Comparison of ENCODE assay signal across 7 mouse cellular contexts in the genomic region with DNA sequence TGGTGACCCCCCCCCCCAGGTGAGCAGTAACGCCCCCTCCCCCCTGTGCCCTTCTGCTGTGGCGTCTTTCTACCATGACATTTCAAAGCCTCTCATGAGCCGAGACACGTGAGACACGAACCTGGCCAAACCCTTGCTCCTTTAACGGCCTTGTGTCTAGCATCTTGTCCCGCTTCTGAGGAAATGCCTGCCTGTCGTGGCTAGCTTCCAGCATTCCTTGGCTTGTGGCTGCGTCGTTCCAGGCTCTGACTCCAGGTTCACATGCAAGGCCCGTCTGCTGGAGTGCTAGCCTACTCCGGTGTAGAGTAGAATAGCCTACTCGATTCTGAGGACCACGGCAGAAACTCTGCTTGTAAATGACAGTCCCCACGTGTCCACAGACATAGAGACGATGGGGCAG.
A peak's percentile ranks its signal among the peaks of the same experiment; 100 is the strongest.
DNase-seq lines count a peak whose midpoint lies in the region; ATAC-seq lines count a peak whose summit lies in the region.

No protein-coding gene starts in this region.

- H3K36me3 ChIP-seq in heart, embryonic 13.5 days: no peaks in the 10 kb centered on the region
- H3K36me3 ChIP-seq in limb, embryonic 15.5 days: no peaks in the 10 kb centered on the region

- H3K4me2 ChIP-seq in heart, embryonic 13.5 days: no peak overlapping the region
- H3K4me2 ChIP-seq in limb, embryonic 15.5 days: no peak overlapping the region

- 31% methylated on average over 15 of the region's 16 CpGs for WGBS in heart, embryonic 13.5 days
- WGBS in limb, embryonic 15.5 days: 21% methylated on average over 16 of the region's 16 CpGs

- peaks cover 94% of the 10 kb centered on the region for H3K4me1 ChIP-seq in heart, embryonic 13.5 days
- peaks cover 96% of the 10 kb centered on the region for H3K4me1 ChIP-seq in limb, embryonic 15.5 days

- H3K9me3 ChIP-seq in heart, embryonic 13.5 days: no peaks in the 10 kb centered on the region
- no peaks in the 10 kb centered on the region for H3K9me3 ChIP-seq in limb, embryonic 15.5 days

- H3K4me3 ChIP-seq in heart, embryonic 13.5 days: no peak overlapping the region
- no peak overlapping the region for H3K4me3 ChIP-seq in limb, embryonic 15.5 days

- no peak for ATAC-seq in heart, embryonic 13.5 days (ENCODE audit: extremely low read depth, insufficient number of reproducible peaks, low FRiP score, low TSS enrichment)
- ATAC-seq in limb, embryonic 15.5 days (ENCODE audit: insufficient number of reproducible peaks, low FRiP score, low TSS enrichment, low read depth): no peak

- H3K27ac ChIP-seq in heart, embryonic 13.5 days (replicated peaks): 0 out of 2 replicates have a peak overlapping the region, but pooled peaks have one; percentile 24
- peak overlapping the region; percentile 8; the same call in 1 of the 2 replicates for H3K27ac ChIP-seq in limb, embryonic 15.5 days

- peak overlapping the region; percentile 40; the same call in 1 of the 2 replicates for H3K9ac ChIP-seq in heart, embryonic 13.5 days
- no peak overlapping the region for H3K9ac ChIP-seq in limb, embryonic 15.5 days

- 0 out of 2 replicates have a peak, but pooled peaks cover 10% of the 10 kb centered on the region for H3K27me3 ChIP-seq in heart, embryonic 13.5 days (replicated peaks)
- H3K27me3 ChIP-seq in limb, embryonic 15.5 days: no peaks in the 10 kb centered on the region

- DNase-seq in right cerebral cortex, postnatal 10 days (ENCODE audit: low spot score in 2 of 2): peak; percentile 51 to 64
- DNase-seq in right cerebral cortex, postnatal 36 days (ENCODE audit: low spot score in 2 of 2): no peak
- DNase-seq in cerebellum, adult 9-11 months: peak; percentile 86
- DNase-seq in layer of hippocampus, adult 11-12 months (ENCODE audit: low spot score): no peak
- no peak for DNase-seq in layer of hippocampus, adult 9-10 months (ENCODE audit: low spot score)

Comparison
In these comparisons a context has a peak if more than half of its experiments do, and no peak if none do; other contexts are left out.
1. DNase-seq: peak in right cerebral cortex, postnatal 10 days (2 of 2) and cerebellum, adult 9-11 months (single experiment); none in right cerebral cortex, postnatal 36 days (0 of 2), layer of hippocampus, adult 11-12 months (single experiment) and layer of hippocampus, adult 9-10 months (single experiment).